Mouse (Mus musculus): ENCODE data around the gene Oas3. TPM values are rescaled to one million over a fixed set of nuclear protein-coding genes. Genes with fewer than 3 reads are reported as not detected.

Oas3 gene
- polyA plus RNA-seq, 1 experiment from 2014 or later = 0.04 TPM

DNA sequence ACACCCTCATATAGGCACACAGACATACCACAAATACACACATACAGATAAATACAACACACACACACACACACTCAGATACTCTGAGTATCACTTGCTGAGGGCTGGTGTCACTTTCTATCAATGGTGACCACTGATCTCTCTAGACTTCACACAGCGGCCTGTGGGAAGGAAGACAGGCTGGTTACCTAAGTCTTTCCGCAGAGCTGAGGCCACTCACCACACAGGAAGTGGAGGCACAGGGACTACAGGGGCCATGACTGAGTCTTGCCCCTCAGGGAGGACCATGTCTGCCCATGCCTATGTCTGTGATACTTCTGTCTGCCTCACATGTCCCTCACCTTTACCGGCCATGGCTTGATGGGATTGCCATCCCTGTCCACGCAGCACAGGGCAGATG is 23.2 kb downstream of the Oas3 start:
- in situ Hi-C loops (cut with MboI; ENCODE audit: low pct_unique_long_range_greater_than_20kb) = no loop called here
- ChIA-PET POLR2A (no interaction called here), CTCF (no interaction called here)
- no peak for TF ChIP-seq CTCF (IDR thresholded peaks at IDR 0.05)
- no peak for ATAC-seq
- no peak for DNase-seq (ENCODE audit: low read depth, low spot score)
- H3K27me3 ChIP-seq = no peaks in the 10 kb centered on the region

DNA sequence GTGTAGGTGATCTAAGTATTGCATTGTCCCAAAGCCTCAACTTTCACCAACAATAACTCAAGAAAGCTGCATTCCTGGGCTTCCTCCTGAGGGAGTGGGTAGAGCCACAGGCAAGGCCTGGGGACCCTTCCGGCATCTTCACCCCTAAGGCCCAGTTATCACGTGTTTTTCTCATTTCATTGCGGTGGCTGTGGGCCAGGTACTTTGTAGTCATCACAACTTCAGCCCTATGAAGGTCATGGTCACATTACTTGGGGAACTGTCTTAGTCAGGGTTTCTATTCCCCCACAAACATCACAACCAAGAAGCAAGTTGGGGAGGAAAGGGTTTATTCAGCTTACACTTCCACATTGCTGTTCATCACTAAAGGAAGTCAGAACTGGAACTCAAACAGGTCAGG is 24.7 kb downstream of the Oas3 start:
- TF ChIP-seq CTCF (IDR thresholded peaks at IDR 0.05) = no peak
- POLR2A ChIA-PET = no interaction called here
- in situ Hi-C loops (cut with MboI; ENCODE audit: low pct_unique_long_range_greater_than_20kb) = no loop called here
- no peaks in the 10 kb centered on the region for H3K27me3 ChIP-seq
- CTCF ChIA-PET = no interaction called here
- no peak for DNase-seq (ENCODE audit: low read depth, low spot score)
- ATAC-seq = no peak

DNA sequence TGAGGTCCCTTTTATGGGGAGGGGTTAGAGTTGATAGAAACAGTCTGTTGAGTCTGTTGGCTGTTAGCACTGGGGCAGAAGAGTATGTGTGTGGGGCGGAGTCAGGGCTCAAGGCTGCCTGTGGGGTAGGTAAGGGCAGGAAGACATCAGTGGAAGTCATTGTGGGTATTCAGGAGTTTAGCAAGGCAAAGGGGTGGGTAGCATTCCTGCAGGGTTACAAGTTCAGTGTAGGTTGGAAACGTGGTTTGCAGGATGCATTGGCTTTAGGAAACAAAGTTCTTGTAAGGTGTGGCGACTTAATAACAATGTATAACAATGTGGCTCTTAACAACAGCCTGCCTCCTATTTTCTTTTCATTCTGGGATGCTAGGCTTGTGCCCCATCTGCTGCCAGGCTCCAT is 26.3 kb downstream of the Oas3 start:
- in situ Hi-C loops (cut with MboI; ENCODE audit: low pct_unique_long_range_greater_than_20kb) = no loop called here
- H3K27me3 ChIP-seq = no peaks in the 10 kb centered on the region
- no peak for TF ChIP-seq CTCF (IDR thresholded peaks at IDR 0.05)
- POLR2A ChIA-PET = no interaction called here
- DNase-seq (ENCODE audit: low read depth, low spot score) = no peak
- CTCF ChIA-PET = no interaction called here
- ATAC-seq = no peak

DNA sequence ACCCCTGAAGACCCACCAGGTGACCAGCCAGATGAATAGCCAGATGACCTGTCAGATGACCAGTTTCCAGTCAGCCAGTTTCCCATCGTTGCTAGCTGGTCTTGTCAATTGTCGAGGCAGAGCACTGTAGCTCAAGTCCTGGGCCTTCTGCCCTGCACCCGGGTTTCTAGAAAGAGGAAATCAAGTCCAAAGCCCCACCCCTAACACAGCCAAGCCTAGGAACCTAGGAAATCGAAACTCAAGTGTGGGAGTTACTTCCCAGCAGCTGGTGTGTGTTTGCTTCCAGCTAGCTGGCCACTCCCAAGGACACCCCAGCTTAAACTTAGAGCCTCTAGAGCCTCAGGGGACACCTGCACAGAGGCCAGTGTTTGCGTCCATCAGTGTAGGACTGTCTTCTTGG is 27.8 kb downstream of the Oas3 start, which contains the start of gene Oas2:
TSS of gene Oas2 (minus strand) at position 166 of the 400 bp plus-strand sequence.
- in situ Hi-C loops (cut with MboI; ENCODE audit: low pct_unique_long_range_greater_than_20kb) = no loop called here
- TF ChIP-seq CTCF (IDR thresholded peaks at IDR 0.05) = no peak
- ChIA-PET CTCF (no interaction called here), POLR2A (interaction anchor here (0.6 kb wide), 1 partner anchor 25 kb away, joined by 4 read pairs; no protein-coding TSS in a partner anchor)
- H3K27me3 ChIP-seq = no peaks in the 10 kb centered on the region
- DNase-seq (ENCODE audit: low read depth, low spot score) (no peak), ATAC-seq (no peak)

DNA sequence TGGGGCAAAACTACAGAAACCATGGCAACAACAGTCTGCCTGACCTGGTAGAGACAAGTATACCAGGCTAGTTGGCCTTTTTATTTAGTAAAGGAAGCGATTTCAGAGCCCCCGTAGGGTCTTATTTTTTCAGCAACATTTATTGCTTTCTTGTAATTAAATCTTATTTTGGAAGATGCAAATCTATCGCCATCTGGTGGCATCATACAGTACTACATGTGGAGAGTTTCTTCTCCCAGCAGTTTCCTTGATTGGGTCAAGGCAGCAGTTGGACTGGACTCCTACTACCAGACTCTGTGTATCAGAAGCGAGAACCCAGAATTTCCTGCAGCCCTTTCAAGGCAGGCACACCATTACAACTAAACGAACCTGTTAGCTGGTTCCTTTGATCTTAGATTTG is 31.0 kb downstream of the Oas3 start:
- POLR2A ChIA-PET = no interaction called here
- in situ Hi-C loops (cut with MboI; ENCODE audit: low pct_unique_long_range_greater_than_20kb) = no loop called here
- TF ChIP-seq CTCF (IDR thresholded peaks at IDR 0.05) = peak; percentile 62
- ATAC-seq (no peak), DNase-seq (ENCODE audit: low read depth, low spot score) (no peak)
- H3K27me3 ChIP-seq = no peaks in the 10 kb centered on the region
- CTCF ChIA-PET = interaction anchor here (1.0 to 1.9 kb wide), 3 partner anchors 15 to 86 kb away, joined by 3 to 5 read pairs (median 4); no protein-coding TSS in a partner anchor

DNA sequence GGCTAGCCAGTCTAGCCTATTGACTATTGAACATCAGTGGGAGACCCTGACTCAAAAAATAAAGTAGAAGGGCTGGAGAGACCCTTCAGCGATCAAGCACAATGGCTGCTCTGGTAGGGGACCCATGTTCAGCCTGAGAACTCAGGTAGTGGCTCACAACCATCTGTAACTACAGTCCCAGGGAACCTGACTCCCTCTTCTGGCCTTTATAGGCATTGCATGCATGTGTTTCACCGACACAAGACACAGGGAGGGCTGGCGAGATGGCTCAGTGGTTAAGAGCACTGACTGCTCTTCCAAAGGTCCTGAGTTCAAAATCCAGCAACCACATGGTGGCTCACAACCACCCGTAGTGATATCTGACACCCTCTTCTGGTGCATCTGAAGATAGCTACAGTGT is 35.3 kb downstream of the Oas3 start:
- TF ChIP-seq CTCF (IDR thresholded peaks at IDR 0.05) = peak; percentile 80
- ATAC-seq (no peak), DNase-seq (ENCODE audit: low read depth, low spot score) (no peak)
- CTCF ChIA-PET = no interaction called here
- POLR2A ChIA-PET = no interaction called here
- in situ Hi-C loops (cut with MboI; ENCODE audit: low pct_unique_long_range_greater_than_20kb) = no loop called here
- H3K27me3 ChIP-seq = no peaks in the 10 kb centered on the region

DNA sequence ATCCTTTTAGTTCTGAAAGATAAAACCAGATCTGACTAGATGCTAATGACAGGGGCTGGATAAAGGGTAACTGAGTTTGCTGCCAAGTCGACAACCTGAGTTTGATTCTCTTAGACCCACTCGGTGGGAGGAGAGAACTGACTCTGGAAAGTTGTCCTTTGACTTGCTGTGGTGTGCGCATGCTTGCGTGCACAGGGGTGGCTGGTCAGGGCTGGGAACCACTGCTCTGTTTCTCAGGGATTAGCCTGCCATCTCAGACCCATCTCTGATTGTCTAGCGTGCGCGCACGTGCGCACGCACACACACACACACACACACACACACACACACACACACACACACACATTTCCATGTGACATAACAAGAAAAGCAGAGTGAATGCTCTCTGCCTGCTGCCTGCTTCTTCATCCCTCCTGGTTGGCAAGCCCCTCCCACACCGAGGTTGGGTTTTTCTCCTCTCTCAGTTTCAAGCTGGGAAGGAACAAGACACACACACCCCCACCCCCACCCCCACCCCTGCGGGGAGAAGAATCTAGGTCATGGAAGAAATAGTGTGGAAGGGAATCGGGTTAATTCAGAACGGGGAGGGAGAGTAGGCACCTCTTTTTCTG is 43.0 kb downstream of the Oas3 start:
- ChIA-PET CTCF (no interaction called here), POLR2A (no interaction called here)
- no peaks in the 10 kb centered on the region for H3K27me3 ChIP-seq
- no peak for TF ChIP-seq CTCF (IDR thresholded peaks at IDR 0.05)
- in situ Hi-C loops (cut with MboI; ENCODE audit: low pct_unique_long_range_greater_than_20kb) = no loop called here
- no peak for ATAC-seq
- no peak for DNase-seq (ENCODE audit: low read depth, low spot score)

DNA sequence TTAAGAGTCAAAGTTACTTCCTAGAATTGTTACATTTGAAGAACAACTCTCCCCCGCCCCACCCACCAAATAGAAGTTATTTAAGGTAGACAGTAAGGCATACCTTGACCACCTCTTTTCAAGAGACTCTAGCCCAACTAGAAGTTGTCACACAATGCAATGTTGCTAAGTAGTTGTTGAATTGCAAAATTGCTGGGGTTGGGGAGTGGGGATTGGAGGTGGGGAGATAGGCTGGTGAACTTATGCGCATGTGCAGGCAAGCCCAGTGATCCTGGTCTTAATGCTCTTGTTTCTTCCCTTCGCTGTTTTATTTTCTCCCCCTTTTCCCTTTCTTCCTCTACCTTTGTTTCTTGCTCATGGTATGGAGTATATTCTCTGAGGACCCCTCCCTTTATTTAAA is 43.8 kb downstream of the Oas3 start:
- ATAC-seq (no peak), DNase-seq (ENCODE audit: low read depth, low spot score) (no peak)
- no peak for TF ChIP-seq CTCF (IDR thresholded peaks at IDR 0.05)
- in situ Hi-C loops (cut with MboI; ENCODE audit: low pct_unique_long_range_greater_than_20kb) = no loop called here
- POLR2A ChIA-PET = no interaction called here
- no peaks in the 10 kb centered on the region for H3K27me3 ChIP-seq
- CTCF ChIA-PET = no interaction called here

DNA sequence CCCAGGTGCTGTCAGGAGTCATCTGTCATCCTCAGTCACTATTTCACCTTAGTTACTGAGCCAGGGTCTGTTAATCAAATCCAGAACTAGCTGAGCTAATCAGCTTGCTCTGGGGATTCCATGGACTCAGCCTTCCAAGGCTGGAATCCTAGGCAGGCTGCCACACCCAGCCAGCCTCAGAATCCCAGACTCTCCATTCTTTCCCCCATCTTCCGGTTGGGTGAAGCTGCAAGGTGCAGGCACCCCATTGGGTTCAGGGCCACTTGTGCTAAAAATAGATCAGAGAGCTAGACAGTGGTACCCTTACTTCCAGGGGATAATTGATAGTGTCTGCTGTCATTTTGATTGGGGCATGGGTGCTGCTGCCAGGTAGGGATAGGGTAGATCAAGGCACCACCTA is 44.7 kb downstream of the Oas3 start:
- H3K27me3 ChIP-seq = no peaks in the 10 kb centered on the region
- ATAC-seq = no peak
- CTCF ChIA-PET = no interaction called here
- in situ Hi-C loops (cut with MboI; ENCODE audit: low pct_unique_long_range_greater_than_20kb) = no loop called here
- no peak for DNase-seq (ENCODE audit: low read depth, low spot score)
- POLR2A ChIA-PET = no interaction called here
- TF ChIP-seq CTCF (IDR thresholded peaks at IDR 0.05) = no peak

DNA sequence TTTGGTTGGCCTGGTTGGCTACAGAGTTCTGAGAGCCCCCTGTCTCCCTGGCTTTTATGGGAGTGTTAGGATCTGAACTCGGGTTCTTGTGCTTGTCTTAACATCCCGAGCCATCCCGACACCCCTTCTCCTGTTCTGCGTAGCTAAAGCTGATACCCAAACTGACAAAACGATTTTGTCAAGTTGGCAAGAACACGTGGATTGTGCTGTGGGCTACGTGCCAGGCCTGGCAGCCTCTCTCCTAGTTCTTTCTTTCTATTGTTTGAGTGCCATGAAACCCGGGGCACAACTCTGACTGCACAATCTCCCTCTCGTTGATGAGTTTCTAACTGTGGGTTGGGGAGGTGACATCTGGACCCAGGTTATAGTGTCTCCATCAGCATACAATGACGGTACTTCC is 48.1 kb downstream of the Oas3 start:
- TF ChIP-seq CTCF (IDR thresholded peaks at IDR 0.05) = no peak
- in situ Hi-C loops (cut with MboI; ENCODE audit: low pct_unique_long_range_greater_than_20kb) = no loop called here
- CTCF ChIA-PET = no interaction called here
- ATAC-seq (no peak), DNase-seq (ENCODE audit: low read depth, low spot score) (no peak)
- H3K27me3 ChIP-seq = no peaks in the 10 kb centered on the region
- POLR2A ChIA-PET = interaction anchor here (0.6 kb wide), 1 partner anchor 94 kb away, joined by 3 read pairs; no protein-coding TSS in a partner anchor

DNA sequence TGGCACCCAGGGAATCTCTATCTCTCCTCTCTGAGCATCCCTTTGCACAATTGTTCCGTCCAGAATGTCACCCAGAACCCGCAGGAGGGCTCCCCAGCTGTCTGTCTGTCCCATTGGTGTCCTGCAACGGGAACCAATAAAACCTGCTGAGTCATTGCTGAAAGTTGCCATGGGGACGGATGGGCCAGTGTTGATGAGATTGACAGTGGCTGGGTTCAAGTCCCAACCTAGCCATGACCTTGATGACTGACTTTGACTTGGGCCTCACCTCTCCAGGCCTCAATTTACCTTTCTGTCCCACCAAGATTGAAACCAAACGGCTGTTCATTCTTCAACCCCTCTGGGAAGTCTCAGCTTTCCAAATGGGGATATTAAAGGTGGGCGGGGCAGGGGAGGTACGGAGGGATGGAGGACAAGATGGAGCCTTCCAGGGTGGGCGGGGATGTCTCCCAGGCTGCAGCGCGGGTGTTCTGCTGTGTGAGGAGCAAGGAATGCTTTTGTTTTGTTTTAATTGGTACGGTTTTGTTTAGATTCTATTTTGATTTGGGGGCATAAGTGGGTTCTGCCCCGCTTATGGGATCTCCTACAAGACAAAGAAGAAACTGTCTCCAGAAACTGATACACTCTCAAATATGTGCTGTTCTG is 51.5 kb downstream of the Oas3 start:
- ChIA-PET CTCF (no interaction called here), POLR2A (no interaction called here)
- no peaks in the 10 kb centered on the region for H3K27me3 ChIP-seq
- no peak for TF ChIP-seq CTCF (IDR thresholded peaks at IDR 0.05)
- in situ Hi-C loops (cut with MboI; ENCODE audit: low pct_unique_long_range_greater_than_20kb) = no loop called here
- ATAC-seq (no peak), DNase-seq (ENCODE audit: low read depth, low spot score) (no peak)

DNA sequence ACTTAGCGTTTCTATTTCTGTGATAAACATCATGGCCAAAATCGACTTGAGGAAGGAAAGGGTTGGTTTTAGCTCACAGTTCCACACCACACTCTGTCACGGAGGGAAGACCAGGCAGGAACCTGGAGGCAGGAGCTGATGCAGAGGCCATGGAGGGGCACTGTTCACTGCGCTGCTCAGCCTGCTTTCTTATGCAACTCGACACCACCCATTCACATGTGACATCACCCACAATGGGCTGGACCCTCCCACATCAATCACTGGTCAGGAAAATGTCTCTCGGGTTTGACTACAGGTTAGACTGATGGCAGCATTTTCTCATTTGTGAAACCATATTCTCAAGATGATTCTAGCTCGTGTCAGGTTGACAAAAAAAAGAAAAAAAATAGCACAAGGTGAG is 56.5 kb downstream of the Oas3 start:
- POLR2A ChIA-PET = no interaction called here
- H3K27me3 ChIP-seq = no peaks in the 10 kb centered on the region
- TF ChIP-seq CTCF (IDR thresholded peaks at IDR 0.05) = no peak
- CTCF ChIA-PET = no interaction called here
- in situ Hi-C loops (cut with MboI; ENCODE audit: low pct_unique_long_range_greater_than_20kb) = no loop called here
- DNase-seq (ENCODE audit: low read depth, low spot score) (no peak), ATAC-seq (no peak)
